Comparison of ENCODE assay signal across 14 mouse cellular contexts in the genomic region with DNA sequence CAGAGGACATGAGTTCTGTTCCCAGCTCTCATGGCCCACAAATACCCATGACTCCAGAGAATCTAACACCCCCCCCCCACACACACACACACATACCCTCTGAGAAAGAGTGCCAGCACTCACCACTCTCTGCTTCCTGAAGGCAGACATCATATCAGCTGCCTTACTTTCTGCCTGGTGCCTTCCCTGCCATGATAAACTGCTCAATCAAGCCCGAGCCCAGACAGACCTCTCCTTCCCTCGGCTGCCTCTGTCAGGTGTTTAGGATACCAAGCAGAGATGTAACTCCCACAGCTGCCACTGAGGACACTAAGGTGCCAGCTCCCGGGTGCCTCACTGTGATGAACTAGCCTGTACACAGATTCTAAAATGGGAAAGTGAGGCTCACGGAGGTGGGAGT. TPM values are rescaled to one million over a fixed set of nuclear protein-coding genes. Genes with fewer than 3 reads are reported as not detected.
DNase-seq lines count a peak whose midpoint lies in the region; ATAC-seq and TF ChIP-seq lines count a peak whose summit lies in the region.
"Had no signal": no experiment of that assay in that cellular context is flagged by ENCODE, and none has a peak within 500 bp of the region (broad histone marks: within the 10 kb centered on the region; RNA-seq: fewer than 3 reads in every experiment).

No protein-coding gene starts in this region.

- H3K4me2 ChIP-seq in heart, embryonic 14.5 days (ENCODE audit: low read length) = no peak overlapping the region
- no peak overlapping the region for H3K4me2 ChIP-seq in lung, postnatal 0 days (replicated peaks; ENCODE audit: low read depth, low read length)
- H3K4me2 ChIP-seq in forebrain, embryonic 16.5 days (ENCODE audit: low read length) = no peak overlapping the region

- peak overlapping the region; percentile 25; the same call in 1 of the 2 replicates for H3K9ac ChIP-seq in heart, embryonic 14.5 days (ENCODE audit: low read length)
- H3K9ac ChIP-seq in lung, postnatal 0 days (replicated peaks; ENCODE audit: low read depth) = no peak overlapping the region
- H3K9ac ChIP-seq in forebrain, embryonic 16.5 days (replicated peaks; ENCODE audit: low read depth, low read length) = no peak overlapping the region

- no peak for TF ChIP-seq EP300 in lung, postnatal 0 days (IDR thresholded peaks at IDR 0.05)

- TF ChIP-seq POLR2A in lung, adult 2 months (IDR thresholded peaks at IDR 0.05; ENCODE audit: borderline replicate concordance, extremely low read depth, low read depth, low read length) = no peak
- no peak for TF ChIP-seq POLR2A in small intestine, adult 2 months (IDR thresholded peaks at IDR 0.05; ENCODE audit: low read depth, low read length)

- no peaks in the 10 kb centered on the region for H3K9me3 ChIP-seq in heart, embryonic 14.5 days (ENCODE audit: control insufficient read depth, low read length)
- H3K9me3 ChIP-seq in lung, postnatal 0 days (ENCODE audit: low read length) = no peaks in the 10 kb centered on the region
- no peaks in the 10 kb centered on the region for H3K9me3 ChIP-seq in forebrain, embryonic 16.5 days (ENCODE audit: control insufficient read depth, low read length)

- no peak overlapping the region for H3K4me3 ChIP-seq in heart, embryonic 14.5 days (ENCODE audit: control insufficient read depth in 1 of 2, insufficient read depth in 1 of 2, low read depth in 1 of 2, low read length in 2 of 2)
- H3K4me3 ChIP-seq in lung, postnatal 0 days (ENCODE audit: low read depth, low read length) = no peak overlapping the region
- no peak overlapping the region for H3K4me3 ChIP-seq in lung, adult 2 months (replicated peaks; ENCODE audit: extremely low read depth, low read depth, low read length)
- no peak overlapping the region for H3K4me3 ChIP-seq in forebrain, embryonic 16.5 days (replicated peaks; ENCODE audit: low read length)
- H3K4me3 ChIP-seq in small intestine, adult 2 months (ENCODE audit: low read depth, low read length) = no peak overlapping the region

- H3K4me1 ChIP-seq in heart, embryonic 14.5 days (ENCODE audit: control insufficient read depth in 2 of 2, insufficient read depth in 2 of 2, low read length in 2 of 2) = peaks cover 45 to 67% of the 10 kb centered on the region in 2 experiments
- peaks cover 50% of the 10 kb centered on the region for H3K4me1 ChIP-seq in lung, postnatal 0 days (ENCODE audit: insufficient read depth, low read depth, low read length)
- peaks cover 48% of the 10 kb centered on the region for H3K4me1 ChIP-seq in lung, adult 2 months (ENCODE audit: control insufficient read depth, insufficient read depth, low read length)
- peaks cover 43% of the 10 kb centered on the region for H3K4me1 ChIP-seq in forebrain, embryonic 16.5 days (replicated peaks; ENCODE audit: control insufficient read depth, insufficient read depth, low read length)
- peaks cover 61% of the 10 kb centered on the region for H3K4me1 ChIP-seq in small intestine, adult 2 months (ENCODE audit: control insufficient read depth, insufficient read depth, insufficient read length, low read length)

- no peaks in the 10 kb centered on the region for H3K36me3 ChIP-seq in heart, embryonic 14.5 days (ENCODE audit: control insufficient read depth, insufficient read depth, low read length)
- 0 out of 2 replicates have a peak, but pooled peaks cover 8% of the 10 kb centered on the region for H3K36me3 ChIP-seq in lung, postnatal 0 days (ENCODE audit: insufficient read depth, low read length)
- H3K36me3 ChIP-seq in forebrain, embryonic 16.5 days (ENCODE audit: control insufficient read depth, insufficient read depth) = no peaks in the 10 kb centered on the region
- no peaks in the 10 kb centered on the region for H3K36me3 ChIP-seq in small intestine, adult 2 months (ENCODE audit: control insufficient read depth, insufficient read depth, low read length)

- ATAC-seq in heart, embryonic 14.5 days (ENCODE audit: insufficient number of reproducible peaks, insufficient read depth, low FRiP score, low read depth) = no peak
- no peak for ATAC-seq in lung, postnatal 0 days
- no peak for ATAC-seq in forebrain, embryonic 16.5 days

- H3K27ac ChIP-seq in heart, embryonic 14.5 days (replicated peaks in 1 of 2; ENCODE audit: control insufficient read depth in 1 of 2, insufficient read depth in 1 of 2, low read depth in 2 of 2, low read length in 2 of 2) = peak overlapping the region; percentile 8 to 41; a peak in 2 of 4 replicates
- H3K27ac ChIP-seq in lung, postnatal 0 days (ENCODE audit: low read length) = peak overlapping the region; percentile 85
- peak overlapping the region; percentile 6; the same call in 1 of the 2 replicates for H3K27ac ChIP-seq in forebrain, embryonic 16.5 days (ENCODE audit: low read length)
- H3K27ac ChIP-seq in small intestine, adult 2 months (ENCODE audit: insufficient read depth, low read depth, low read length) = peak overlapping the region; percentile 82

- no peak for TF ChIP-seq CTCF in lung, postnatal 0 days (IDR thresholded peaks at IDR 0.05)
- TF ChIP-seq CTCF in lung, adult 2 months (IDR thresholded peaks at IDR 0.05; ENCODE audit: insufficient read depth, low read length) = no peak
- no peak for TF ChIP-seq CTCF in small intestine, adult 2 months (IDR thresholded peaks at IDR 0.05; ENCODE audit: extremely low read depth, insufficient read length, insufficient replicate concordance, low read depth, low read length)

- DNase-seq in heart, adult 8-10 months (ENCODE audit: low spot score) = no peak
- DNase-seq in lung, postnatal 0 days (ENCODE audit: low spot score) = no peak
- no peak for DNase-seq in lung, adult 2 months
- no peak for DNase-seq in right cerebral cortex, postnatal 36 days (ENCODE audit: low spot score in 2 of 2)
- no peak for DNase-seq in thymus, postnatal 14 days
- DNase-seq: right cerebral cortex, postnatal 4 days; thymus, postnatal 25 days had no signal

- WGBS in heart, embryonic 14.5 days = 21% methylated on average over 4 of the region's 4 CpGs
- WGBS in lung, postnatal 0 days = 48% methylated on average over 4 of the region's 4 CpGs
- 48% methylated on average over 4 of the region's 4 CpGs for WGBS in lung, adult 2 months
- WGBS in forebrain, embryonic 16.5 days = 74% methylated on average over 4 of the region's 4 CpGs
- WGBS in small intestine, adult 2 months = 40% methylated on average over 4 of the region's 4 CpGs

- H3K27me3 ChIP-seq in heart, embryonic 14.5 days (ENCODE audit: control insufficient read depth, insufficient read depth, low read length) = no peaks in the 10 kb centered on the region
- H3K27me3 ChIP-seq in lung, postnatal 0 days (replicated peaks; ENCODE audit: insufficient read depth, low read length) = no peaks in the 10 kb centered on the region
- no peaks in the 10 kb centered on the region for H3K27me3 ChIP-seq in forebrain, embryonic 16.5 days (replicated peaks; ENCODE audit: control insufficient read depth, insufficient read depth, low read length)
- H3K27me3 ChIP-seq in small intestine, adult 2 months (ENCODE audit: control insufficient read depth, insufficient read depth, low read length) = no peaks in the 10 kb centered on the region

RNA-seq across cellular contexts. Expression of a gene that starts 13.5 kb away (rescaled TPM):
- 23.5 and 25.2 TPM in 2 replicates for polyA plus RNA-seq in heart, embryonic 14.5 days (2014; fragmentation: Nextera tagmentation; extraction: Ambion mirVana)
- total RNA-seq in heart, adult 8-10 months (2022) = 10 to 100 TPM; 19.4 to 23.4 (median 21.5) TPM
- 12.9 and 13.4 TPM in 2 replicates for polyA plus RNA-seq in lung, postnatal 0 days (2015; fragmentation: Nextera tagmentation; extraction: Ambion mirVana)
- 93.9 and 112 TPM in 2 replicates for polyA plus RNA-seq in lung, adult 2 months (2012; rRNA removed)
- 25.3 and 26.3 TPM in 2 replicates for polyA plus RNA-seq in forebrain, embryonic 16.5 days (2015; fragmentation: Nextera tagmentation; extraction: Ambion mirVana)
- 43.4 and 82.0 TPM in 2 replicates for polyA plus RNA-seq in small intestine, adult 2 months (2012; rRNA removed)

RNA-seq across cellular contexts. Expression of a gene that starts 13.5 kb away (rescaled TPM):
- polyA plus RNA-seq in heart, embryonic 14.5 days (2014; fragmentation: Nextera tagmentation; extraction: Ambion mirVana) = 21.1 and 22.1 TPM in 2 replicates
- total RNA-seq in heart, adult 8-10 months (2022) = 10 to 100 TPM in 1 of 4 experiments, 1 to 10 TPM in 3; 8.1 to 11.8 (median 8.5) TPM
- polyA plus RNA-seq in lung, postnatal 0 days (2015; fragmentation: Nextera tagmentation; extraction: Ambion mirVana) = 36.3 and 38.2 TPM in 2 replicates
- polyA plus RNA-seq in lung, adult 2 months (2012; rRNA removed) = 66.7 and 76.0 TPM in 2 replicates
- 25.5 and 26.7 TPM in 2 replicates for polyA plus RNA-seq in forebrain, embryonic 16.5 days (2015; fragmentation: Nextera tagmentation; extraction: Ambion mirVana)
- 50.3 and 112 TPM in 2 replicates for polyA plus RNA-seq in small intestine, adult 2 months (2012; rRNA removed)

RNA-seq across cellular contexts. Expression of a gene that starts 37.4 kb away (rescaled TPM):
- polyA plus RNA-seq in heart, embryonic 14.5 days (2014; fragmentation: Nextera tagmentation; extraction: Ambion mirVana) = not detected in 2 replicates
- total RNA-seq in heart, adult 8-10 months (2022) = not detected
- polyA plus RNA-seq in lung, postnatal 0 days (2015; fragmentation: Nextera tagmentation; extraction: Ambion mirVana) = not detected in 2 replicates
- polyA plus RNA-seq in lung, adult 2 months (2012; rRNA removed) = 0.53 and 27.0 TPM in 2 replicates
- not detected in 2 replicates for polyA plus RNA-seq in forebrain, embryonic 16.5 days (2015; fragmentation: Nextera tagmentation; extraction: Ambion mirVana)
- 0.14 and 2.8 TPM in 2 replicates for polyA plus RNA-seq in small intestine, adult 2 months (2012; rRNA removed)
- total RNA-seq: gastrocnemius, adult 18-20 months had no signal

RNA-seq across cellular contexts. Expression of a gene that starts 43.8 kb away (rescaled TPM):
- not detected in 2 replicates for polyA plus RNA-seq in heart, embryonic 14.5 days (2014; fragmentation: Nextera tagmentation; extraction: Ambion mirVana)
- not detected for total RNA-seq in heart, adult 8-10 months (2022)
- not detected in 2 replicates for polyA plus RNA-seq in lung, postnatal 0 days (2015; fragmentation: Nextera tagmentation; extraction: Ambion mirVana)
- 27.0 TPM in 1 of 2 replicates, not detected in the other for polyA plus RNA-seq in lung, adult 2 months (2012; rRNA removed)
- polyA plus RNA-seq in forebrain, embryonic 16.5 days (2015; fragmentation: Nextera tagmentation; extraction: Ambion mirVana) = not detected in 2 replicates
- polyA plus RNA-seq in small intestine, adult 2 months (2012; rRNA removed) = 32.7 and 16,759 TPM in 2 replicates
- total RNA-seq: gastrocnemius, adult 18-20 months; layer of hippocampus, postnatal 25 days had no signal
- polyA plus RNA-seq: brain, embryonic 14.5 days; cortical plate, adult 2 months had no signal

RNA-seq across cellular contexts. Expression of a gene that starts 46.7 kb away (rescaled TPM):
- polyA plus RNA-seq in heart, embryonic 14.5 days (2014; fragmentation: Nextera tagmentation; extraction: Ambion mirVana) = not detected in 2 replicates
- total RNA-seq in heart, adult 8-10 months (2022) = not detected
- polyA plus RNA-seq in lung, postnatal 0 days (2015; fragmentation: Nextera tagmentation; extraction: Ambion mirVana) = not detected in 2 replicates
- polyA plus RNA-seq in lung, adult 2 months (2012; rRNA removed) = 0.41 and 16.5 TPM in 2 replicates
- polyA plus RNA-seq in forebrain, embryonic 16.5 days (2015; fragmentation: Nextera tagmentation; extraction: Ambion mirVana) = not detected in 2 replicates
- polyA plus RNA-seq in small intestine, adult 2 months (2012; rRNA removed) = 0.66 TPM in 1 of 2 replicates, not detected in the other
- total RNA-seq: gastrocnemius, adult 18-20 months had no signal

Comparison
In these comparisons a context has a peak if more than half of its experiments do, and no peak if none do; other contexts are left out.
1. H3K27ac ChIP-seq: peak in every context shown above with its lines; median percentile 85 in lung, postnatal 0 days; 82 in small intestine, adult 2 months; 24 in heart, embryonic 14.5 days; 6 in forebrain, embryonic 16.5 days.